Mouse (Mus musculus): ENCODE measurements around the gene Mcam.

DNA sequence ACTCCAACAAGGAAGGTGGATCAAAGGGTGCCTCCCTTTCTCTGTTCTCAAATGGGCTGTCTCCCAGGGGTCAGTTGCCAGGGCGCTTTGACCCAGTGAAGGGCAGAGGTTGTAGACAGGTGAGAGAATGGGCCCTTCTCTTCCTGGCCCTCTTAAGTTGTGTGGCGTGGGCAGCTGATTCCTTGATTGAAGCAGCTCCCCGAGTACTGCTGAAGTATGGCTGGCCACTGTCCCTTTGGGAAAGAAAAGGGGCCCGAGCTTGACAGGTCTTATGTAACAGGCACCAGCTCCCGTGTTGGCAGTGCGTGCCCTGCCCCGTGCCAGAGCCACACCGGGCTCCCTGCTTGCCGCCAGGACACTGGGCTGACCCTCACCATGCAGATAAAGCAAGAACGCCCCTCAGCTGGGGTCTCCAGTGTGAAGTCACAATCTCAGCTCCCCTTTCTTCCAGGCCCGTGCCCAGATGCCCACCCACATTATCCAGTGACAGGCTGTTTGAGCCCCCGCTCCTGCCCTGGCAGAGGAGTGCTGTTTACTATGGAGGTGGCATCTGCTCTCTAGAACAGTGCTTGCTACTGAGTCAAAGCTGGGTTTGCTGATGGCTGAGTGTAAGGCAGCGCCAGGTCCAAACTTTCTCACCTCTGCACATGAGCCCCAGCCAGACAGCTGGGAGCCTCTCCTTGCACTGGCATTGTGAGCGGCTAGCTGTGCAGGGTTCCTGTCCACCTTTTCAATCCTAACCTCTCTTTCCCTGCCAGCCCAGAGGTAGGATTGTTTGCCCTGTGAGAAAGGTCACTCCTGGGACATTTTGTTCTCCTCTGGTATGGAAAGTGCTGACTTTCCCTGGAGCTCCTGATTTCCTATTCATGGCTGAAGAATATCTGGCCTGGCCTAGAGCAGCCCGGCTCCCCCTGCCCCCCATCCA, 48.3 kb upstream of the Mcam start:
- TF ChIP-seq CTCF (IDR thresholded peaks at IDR 0.05; ENCODE audit: low read depth, low read length): no peak
- TF ChIP-seq POLR2A (IDR thresholded peaks at IDR 0.05; ENCODE audit: extremely low read depth, insufficient read depth, low read length): no peak

Measured in liver, adult 2 months (tissue).